Comparison of ENCODE assay signal across 20 mouse cellular contexts in genomic region chr1:134872678-134873077, GRCm38 (mm10).
DNase-seq lines count a peak whose midpoint lies in the region; ATAC-seq lines count a peak whose summit lies in the region.
"Had no signal": no experiment of that assay in that cellular context is flagged by ENCODE, and none has a peak within 500 bp of the region (broad histone marks: within the 10 kb centered on the region; RNA-seq: fewer than 3 reads in every experiment).

No protein-coding gene starts in this region.

- no peaks in the 10 kb centered on the region for H3K36me3 ChIP-seq in splenic B cell, adult 2 months (ENCODE audit: control insufficient read depth, insufficient read depth, low read length, poor library complexity, severe bottlenecking)
- peaks cover 45% of the 10 kb centered on the region for H3K36me3 ChIP-seq in hindbrain, embryonic 14.5 days (replicated peaks; ENCODE audit: control insufficient read depth, insufficient read depth)

- no peak overlapping the region for H3K4me2 ChIP-seq in hindbrain, embryonic 14.5 days (replicated peaks)
- H3K4me2 ChIP-seq: forebrain, embryonic 13.5 days; hindbrain, embryonic 13.5 days had no signal

- peak; percentile 88 for DNase-seq in heart, adult 11 months
- no peak for DNase-seq in heart, postnatal 4 days
- DNase-seq in A20 (ENCODE audit: low read depth, low spot score), result peak; percentile 86
- peak; percentile 67 for DNase-seq in splenic B cell, adult 2 months (ENCODE audit: low read depth, low spot score)
- no peak for DNase-seq in hindbrain, embryonic 14.5 days (ENCODE audit: low spot score)
- no peak for DNase-seq in left cerebral cortex, postnatal 4 days
- DNase-seq: adrenal gland, adult 2 months; adrenal gland, postnatal 25 days; cerebellum, adult 18-20 months; cerebellum, adult 9-11 months; cerebellum, postnatal 36 days; gastrocnemius, adult 2 months; gastrocnemius, postnatal 25 days; heart, adult 18-20 months; heart, postnatal 10 days had no signal

- intact Hi-C loops in left cerebral cortex, postnatal 4 days (cut with DNase I), result no loop called here

- H3K9me3 ChIP-seq in hindbrain, embryonic 14.5 days (ENCODE audit: control insufficient read depth, low read length), result no peaks in the 10 kb centered on the region
- H3K9me3 ChIP-seq: embryonic facial prominence, embryonic 10.5 days; forebrain, embryonic 13.5 days; heart, embryonic 10.5 days; hindbrain, embryonic 13.5 days had no signal

- no peaks in the 10 kb centered on the region for H3K27me3 ChIP-seq in splenic B cell, adult 2 months (ENCODE audit: control insufficient read depth, insufficient read depth, low read length, poor library complexity, severe bottlenecking)
- no peaks in the 10 kb centered on the region for H3K27me3 ChIP-seq in hindbrain, embryonic 14.5 days (ENCODE audit: control insufficient read depth, insufficient read depth, low read length)
- H3K27me3 ChIP-seq: forebrain, embryonic 13.5 days; hindbrain, embryonic 13.5 days had no signal

- no peak overlapping the region for H3K9ac ChIP-seq in hindbrain, embryonic 14.5 days
- H3K9ac ChIP-seq: forebrain, embryonic 13.5 days; hindbrain, embryonic 13.5 days had no signal

- WGBS in hindbrain, embryonic 14.5 days, result 78% methylated on average over 6 of the region's 6 CpGs

- no peak overlapping the region for H3K27ac ChIP-seq in hindbrain, embryonic 14.5 days
- H3K27ac ChIP-seq: embryonic facial prominence, embryonic 10.5 days; forebrain, embryonic 13.5 days; gastrocnemius, adult 2 months; heart, embryonic 10.5 days; hindbrain, embryonic 13.5 days had no signal

- ATAC-seq in granulocyte monocyte progenitor cell, adult 5-6 weeks (replicated peaks; ENCODE audit: poor library complexity, severe bottlenecking), result peak; percentile 44; the same call in 1 of the 2 replicates
- no peak for ATAC-seq in hindbrain, embryonic 14.5 days (ENCODE audit: low FRiP score)
- ATAC-seq: forebrain, embryonic 13.5 days had no signal

- H3K4me1 ChIP-seq in hindbrain, embryonic 14.5 days (replicated peaks; ENCODE audit: control insufficient read depth, insufficient read depth, low read length), result no peaks in the 10 kb centered on the region
- H3K4me1 ChIP-seq: embryonic facial prominence, embryonic 10.5 days; forebrain, embryonic 13.5 days had no signal

- no peak overlapping the region for H3K4me3 ChIP-seq in hindbrain, embryonic 14.5 days (replicated peaks; ENCODE audit: low read length)
- H3K4me3 ChIP-seq: embryonic facial prominence, embryonic 10.5 days; forebrain, embryonic 13.5 days; gastrocnemius, adult 2 months; heart, embryonic 10.5 days; hindbrain, embryonic 13.5 days had no signal

Comparison
In these comparisons a context has a peak if more than half of its experiments do, and no peak if none do; other contexts are left out.
1. DNase-seq: peak in heart, adult 11 months (single experiment), A20 (single experiment) and splenic B cell, adult 2 months (single experiment); none in heart, postnatal 4 days (single experiment), hindbrain, embryonic 14.5 days (single experiment) and left cerebral cortex, postnatal 4 days (single experiment).